Mouse (Mus musculus) urinary bladder, postnatal 25 days (tissue): ENCODE data around the gene Anapc11.
"Not testable (repeated sequence)": the region's sequence is repeated elsewhere in the genome, so short reads cannot be mapped to it uniquely, and the experiment has no call there.

Experiments
- DNase-seq: peaks from one replicate; pipeline ENCODE4 v3.0.0; 2022; ENCODE audit warnings: low spot score

Gene Anapc11

DNA sequence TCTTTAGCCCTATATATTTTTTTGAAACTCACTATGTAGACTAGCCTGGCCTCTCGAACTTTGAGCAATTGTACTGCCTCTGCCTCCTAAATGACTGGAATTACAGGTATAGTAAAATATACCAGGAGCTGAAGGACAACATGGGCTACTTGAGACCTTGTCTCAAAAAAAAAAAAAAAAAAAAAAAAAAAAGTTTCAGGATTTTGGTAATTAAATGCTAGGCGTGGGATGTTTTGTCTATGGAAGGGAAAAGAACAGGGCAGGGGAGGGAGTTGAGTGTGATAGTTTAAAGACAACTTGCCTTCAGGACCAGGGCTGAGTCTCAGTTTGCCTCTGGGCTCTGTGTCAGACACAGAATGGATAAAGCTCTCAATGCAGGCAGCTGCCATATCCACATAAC is 23.2 kb upstream of the Anapc11 start:
- no peak for DNase-seq

GRCm38 (mm10) chr11:120575940-120576339 is 22.3 kb upstream of the Anapc11 start:
- DNase-seq, result no peak

GRCm38 (mm10) chr11:120576365-120576981 is 21.7 kb upstream of the Anapc11 start:
- no peak for DNase-seq

DNA sequence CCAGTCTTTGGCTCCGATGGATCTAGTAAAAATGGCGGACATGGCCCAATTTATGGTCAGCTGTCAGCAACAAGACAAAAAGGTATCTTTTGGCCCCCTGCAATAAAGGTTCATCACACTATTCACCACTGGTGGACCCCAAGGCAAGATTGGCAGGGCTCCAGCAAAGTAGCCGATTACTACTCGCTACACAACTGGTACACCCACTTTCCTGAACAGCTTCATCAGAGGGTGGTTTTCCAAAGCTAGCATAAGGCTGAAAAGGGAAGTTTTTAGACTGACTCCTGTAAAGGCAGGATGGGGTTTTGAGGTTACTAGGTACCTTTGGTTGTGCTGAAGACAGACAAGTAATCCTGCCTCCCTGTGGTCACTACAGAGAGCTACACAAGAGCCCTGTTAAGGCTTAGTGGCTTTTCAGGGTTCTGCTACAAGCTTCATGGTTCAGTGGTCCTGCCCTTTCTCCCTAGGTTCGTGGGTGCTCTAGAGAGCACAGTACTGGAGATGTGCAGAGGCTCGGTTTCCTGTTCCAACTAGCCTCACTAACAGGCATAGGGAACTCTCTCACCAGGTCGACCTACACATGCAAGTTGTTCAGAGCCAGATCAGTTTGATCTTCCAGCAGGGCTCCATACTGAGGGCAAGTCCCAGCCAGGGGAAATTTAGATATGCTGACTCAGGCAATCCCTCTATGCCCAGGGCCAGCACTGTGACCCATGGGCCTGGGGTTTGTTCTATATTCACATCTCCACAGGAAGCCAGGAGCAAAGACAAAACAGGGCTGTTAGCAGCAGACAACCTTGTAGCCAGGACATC is 20.8 kb upstream of the Anapc11 start:
- no peak for DNase-seq

GRCm38 (mm10) chr11:120578024-120578693 is 20.1 kb upstream of the Anapc11 start:
- no peak for DNase-seq

GRCm38 (mm10) chr11:120578694-120579243 is 19.5 kb upstream of the Anapc11 start:
- DNase-seq, result no peak

DNA sequence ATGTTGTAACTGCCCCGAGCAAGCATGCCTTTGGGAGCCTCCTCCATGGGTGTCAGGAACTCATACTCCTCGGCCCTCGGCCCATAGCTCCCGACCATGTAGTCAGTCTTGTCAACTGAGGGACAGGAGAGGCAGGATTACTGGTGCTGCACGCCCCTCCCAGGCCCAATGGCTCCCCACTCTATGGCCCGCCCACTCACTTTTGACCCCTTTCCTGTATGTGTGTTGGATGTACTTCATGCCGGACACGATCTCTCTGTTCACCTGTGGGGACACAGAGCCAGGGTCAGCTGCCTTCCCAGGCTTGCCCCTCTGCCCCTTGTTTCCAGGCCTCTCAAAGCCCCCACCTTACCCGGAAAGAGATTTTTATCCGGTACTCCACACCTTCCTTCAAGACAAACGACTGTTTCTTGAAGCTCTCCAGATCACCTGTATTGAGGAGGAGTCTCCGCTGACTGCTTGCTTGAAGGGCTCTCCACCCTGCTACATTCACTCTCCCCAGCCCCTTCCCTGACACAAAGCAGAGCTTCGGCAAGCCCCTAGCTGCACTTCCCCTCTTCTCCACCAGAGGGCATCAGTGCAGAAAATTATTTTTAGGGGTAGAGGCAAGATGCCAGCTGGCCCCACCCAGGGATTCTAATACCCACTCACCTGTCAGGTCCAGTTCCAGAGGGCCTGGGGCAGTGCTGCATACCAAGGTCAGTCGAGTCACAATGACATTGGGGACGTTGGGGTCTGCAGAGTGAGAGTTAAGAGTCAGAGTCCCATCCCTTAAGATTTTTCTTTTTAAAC is 18.7 kb upstream of the Anapc11 start:
- DNase-seq, result peak; percentile 71

DNA sequence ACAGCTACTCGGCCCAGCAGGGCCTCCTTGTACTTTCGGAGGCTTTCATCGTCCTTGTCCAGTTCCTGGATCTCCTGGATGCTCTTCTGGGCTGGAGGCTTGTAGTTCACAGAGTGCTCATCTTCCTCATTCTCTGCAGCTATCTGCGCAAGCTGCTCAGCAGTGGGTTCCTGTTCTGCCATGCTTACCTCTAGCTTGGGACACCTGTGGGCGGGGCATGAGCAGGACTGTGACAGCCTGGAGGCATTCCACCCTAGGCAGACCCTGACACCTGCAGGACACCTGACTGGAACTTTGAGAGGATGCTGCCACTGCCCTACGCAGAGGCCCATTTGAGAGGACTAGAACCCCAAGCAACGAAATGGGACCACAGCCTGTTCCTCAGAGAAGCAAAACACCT is 18.0 kb upstream of the Anapc11 start:
- DNase-seq, result peak; percentile 24

DNA sequence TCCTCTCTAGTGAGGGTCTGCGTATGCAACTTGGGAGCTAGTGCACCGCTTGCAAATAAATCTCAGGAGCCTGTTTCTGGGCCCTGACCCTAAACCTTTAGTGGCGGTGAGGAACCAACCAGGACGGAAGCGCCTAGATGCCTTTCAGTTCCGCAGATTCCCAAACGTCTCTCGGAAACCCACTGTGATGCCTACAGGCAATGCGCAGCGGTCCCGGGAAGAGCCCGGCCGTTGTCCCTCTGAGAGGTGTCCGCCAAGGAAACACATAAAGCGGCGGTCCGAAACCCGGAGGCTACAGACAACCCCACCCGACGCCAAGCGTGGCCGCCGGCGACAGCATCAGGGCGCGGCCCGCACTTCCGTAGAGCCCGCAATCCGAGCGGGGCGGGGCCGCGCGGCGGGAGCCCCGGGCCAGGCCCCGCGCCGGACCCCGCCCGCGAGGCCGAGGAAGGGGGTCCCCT is 17.3 kb upstream of the Anapc11 start:
- peak; percentile 45 for DNase-seq

GRCm38 (mm10) chr11:120581490-120582267 is 16.5 kb upstream of the Anapc11 start, which contains the start of gene Arhgdia:
Gene Arhgdia (minus strand): TSS chr11:120581624.
- peak; percentile 88 for DNase-seq

DNA sequence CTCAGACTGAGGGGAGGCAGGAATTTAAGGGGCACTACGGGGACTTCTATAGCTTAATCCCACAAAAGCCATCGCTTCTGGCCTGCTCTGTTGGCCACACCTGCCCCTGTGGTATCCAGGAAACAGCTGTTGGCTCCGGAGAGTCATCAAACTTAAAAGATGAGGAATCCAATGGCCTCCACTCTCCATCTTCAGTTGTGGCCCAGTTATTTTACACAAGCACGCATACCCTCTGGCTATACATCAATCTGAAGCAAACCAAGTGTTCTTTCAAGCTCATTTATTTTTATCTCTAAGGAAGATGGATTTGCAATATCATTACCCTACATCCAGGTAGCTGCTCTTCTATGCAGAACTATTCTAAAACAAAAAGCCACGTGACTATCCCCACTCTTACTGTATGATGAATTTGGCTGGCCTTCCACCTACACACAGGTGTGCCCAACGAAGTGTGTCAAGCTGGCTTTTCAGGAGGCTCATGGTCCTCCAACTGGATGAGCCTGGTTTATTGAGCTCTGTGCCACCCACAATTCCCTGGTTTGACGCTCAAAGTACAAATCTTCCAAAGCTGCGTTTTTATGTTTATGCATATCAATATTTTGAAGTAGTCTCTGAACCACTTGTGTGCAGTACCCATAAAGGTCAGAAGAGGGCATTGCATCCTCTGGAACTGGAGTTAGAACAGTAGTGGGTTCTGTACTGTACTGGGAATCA is 15.8 kb upstream of the Anapc11 start:
- no peak for DNase-seq

- not testable (repeated sequence) for DNase-seq
Observed at GRCm38 (mm10) chr11:120582982-120583293, 15.3 kb upstream of the Anapc11 start.

DNA sequence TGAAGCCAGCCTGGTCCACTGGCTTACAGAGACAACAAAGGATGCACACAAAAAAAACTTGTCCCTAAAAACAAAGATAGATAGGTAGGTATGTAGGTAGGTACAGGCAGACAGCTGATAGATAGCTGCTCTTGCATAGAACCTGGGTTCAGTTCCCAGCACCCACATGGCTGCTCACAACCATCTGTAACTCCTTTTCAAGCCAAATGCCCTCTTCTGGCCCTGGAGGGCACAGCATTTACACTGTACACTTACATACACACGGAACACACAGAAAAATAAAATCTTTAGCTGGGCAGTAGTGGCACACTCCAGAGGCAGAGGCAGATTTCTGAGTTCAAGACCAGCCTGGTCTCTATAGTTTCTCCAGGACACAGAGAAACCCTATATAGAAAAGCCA is 14.3 kb upstream of the Anapc11 start:
- no peak for DNase-seq

GRCm38 (mm10) chr11:120588531-120588930 is 9.7 kb upstream of the Anapc11 start:
- no peak for DNase-seq

DNA sequence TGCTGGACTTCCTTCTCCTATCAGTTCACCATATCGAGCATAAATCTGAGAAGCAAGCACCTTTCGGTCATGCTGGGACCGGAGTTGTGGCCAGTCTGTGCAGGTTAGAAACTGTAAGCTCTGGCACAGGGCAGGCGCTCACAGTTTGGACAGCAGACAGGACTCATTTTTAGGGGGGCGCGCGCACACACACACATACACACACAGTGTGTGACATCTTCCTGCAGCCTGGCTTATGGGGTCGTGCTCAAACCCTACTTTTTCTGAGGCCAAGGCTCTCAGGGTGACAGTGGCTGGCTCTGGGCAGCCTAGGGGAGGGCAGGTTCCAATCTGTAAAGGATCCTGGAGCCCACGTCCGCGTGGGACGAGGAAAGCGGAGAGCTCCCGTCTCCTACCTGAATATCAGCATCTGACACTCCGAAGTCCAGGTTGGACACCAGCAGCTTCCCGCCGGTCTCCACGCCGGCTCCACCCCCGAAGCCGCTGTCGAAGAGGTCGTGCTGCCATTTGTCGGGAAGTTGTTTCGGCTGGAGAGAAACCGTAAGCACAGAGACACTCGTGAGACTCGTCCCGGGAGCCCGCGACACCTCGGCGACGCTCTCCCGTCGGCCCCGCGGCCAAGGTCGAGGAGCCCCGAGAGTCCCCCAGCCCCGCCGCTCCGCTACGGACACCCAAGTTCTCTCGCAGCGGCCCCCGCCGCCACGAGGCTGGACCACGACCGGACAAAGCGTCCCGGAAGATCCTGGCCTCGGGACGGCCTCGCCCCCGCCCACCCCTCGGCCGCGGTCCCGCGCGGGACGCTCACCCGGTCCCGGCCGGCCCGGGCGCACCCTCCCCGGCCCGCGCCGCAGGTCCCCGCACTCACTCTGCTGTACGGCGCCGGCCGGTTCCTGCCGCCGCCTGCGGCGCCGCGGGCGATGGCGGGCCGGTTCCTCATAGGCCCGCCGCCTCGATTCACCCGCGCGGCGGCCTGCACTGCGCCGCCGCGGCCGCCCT is 683 bp upstream of the Anapc11 start:
- no peak for DNase-seq

DNA sequence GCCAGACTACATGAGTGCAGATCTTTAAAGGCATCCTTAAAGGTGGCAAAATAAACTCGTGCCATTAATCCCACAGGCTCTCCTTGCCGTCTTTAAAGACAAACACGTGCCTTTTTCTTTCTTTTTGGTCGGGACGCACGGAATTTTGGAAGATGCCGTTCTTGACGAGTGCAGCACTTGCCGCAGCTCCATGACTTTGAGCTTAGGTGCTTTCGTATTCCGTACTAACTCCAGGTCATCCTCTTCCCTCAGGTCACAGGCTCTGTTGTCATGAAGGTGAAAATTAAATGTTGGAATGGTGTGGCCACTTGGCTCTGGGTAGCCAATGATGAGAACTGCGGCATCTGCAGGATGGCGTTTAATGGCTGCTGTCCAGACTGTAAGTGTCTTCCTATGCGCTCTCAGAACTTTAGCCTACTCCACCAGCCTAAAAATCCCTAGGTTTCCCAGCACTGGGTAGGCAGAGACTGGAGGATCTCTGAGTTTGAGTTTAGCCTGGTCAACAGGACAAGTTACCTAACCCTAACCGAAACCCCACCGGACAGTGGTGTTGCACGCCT is 849 bp downstream of the Anapc11 start:
- DNase-seq, result no peak

DNA sequence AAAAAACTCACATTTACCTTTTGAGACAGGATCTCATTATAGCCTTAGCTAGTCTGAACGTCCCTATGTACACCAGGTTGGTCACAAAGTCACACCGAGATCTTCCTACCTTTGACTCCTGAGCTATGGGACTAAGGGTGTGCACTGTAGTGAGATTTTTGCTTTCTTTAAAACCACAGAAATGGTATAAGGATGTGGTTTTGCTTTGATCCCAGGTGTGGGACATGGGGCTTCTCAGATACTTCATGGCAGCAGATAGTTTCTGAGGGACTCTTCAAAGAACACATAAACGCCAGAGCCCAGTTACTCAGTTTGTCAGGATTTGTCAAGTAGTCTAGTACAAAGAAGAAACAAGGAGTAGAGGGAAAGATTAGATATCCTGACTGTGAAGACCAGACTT is 2.5 kb downstream of the Anapc11 start:
- DNase-seq, result no peak

GRCm38 (mm10) chr11:120603545-120603944 is 5.3 kb downstream of the Anapc11 start:
- no peak for DNase-seq

- DNase-seq, result no peak
Observed at GRCm38 (mm10) chr11:120605667-120606066, 7.4 kb downstream of the Anapc11 start.
